ENCODE assay signal across 18 mouse cellular contexts in genomic region chr3:152180624-152181023, GRCm38 (mm10). TPM values are rescaled to one million over a fixed set of nuclear protein-coding genes. Genes with fewer than 3 reads are reported as not detected.
"Had no signal": no experiment of that assay in that cellular context is flagged by ENCODE, and none has a peak within 500 bp of the region (broad histone marks: within the 10 kb centered on the region; RNA-seq: fewer than 3 reads in every experiment).

No protein-coding gene starts in this region.

- H3K4me2 ChIP-seq: midbrain, embryonic 11.5 days; stomach, embryonic 15.5 days had no signal

- H3K4me1 ChIP-seq: stomach, embryonic 15.5 days had no signal

- H3K27me3 ChIP-seq: stomach, embryonic 15.5 days had no signal

- ATAC-seq: intestine, postnatal 0 days had no signal

- DNase-seq: kidney, adult 2 months; kidney, postnatal 25 days; layer of hippocampus, adult 9-11 months; lung, adult 2 months; lung, postnatal 14 days; lung, postnatal 4 days; midbrain, embryonic 14.5 days; right cerebral cortex, adult 18-20 months; right cerebral cortex, postnatal 14 days; right cerebral cortex, postnatal 4 days; thymus, postnatal 25 days had no signal

- H3K9me3 ChIP-seq: stomach, embryonic 15.5 days had no signal

- H3K27ac ChIP-seq: kidney, postnatal 0 days; layer of hippocampus, adult 2 months; stomach, embryonic 15.5 days had no signal

- H3K36me3 ChIP-seq: stomach, embryonic 15.5 days had no signal

- H3K9ac ChIP-seq: stomach, embryonic 15.5 days had no signal

- H3K4me3 ChIP-seq: layer of hippocampus, adult 2 months; stomach, embryonic 15.5 days had no signal

RNA-seq across cellular contexts. Expression of gene Gipc2, which starts 14.6 kb away (rescaled TPM):
- total RNA-seq: megakaryocyte progenitor cell, adult 5-6 weeks; megakaryocyte-erythroid progenitor cell, adult 5-6 weeks had no signal
